Mouse (Mus musculus): ENCODE results near the gene Mvd. TPM values are rescaled to one million over a fixed set of nuclear protein-coding genes. Genes with fewer than 3 reads are reported as not detected.

Mvd gene
- 5.4 to 7.5 TPM (median 6.5 TPM) in 4 replicates for total RNA-seq (2023)

GRCm38 (mm10) chr8:122443262-122444006, at the start of gene Mvd:
Gene Mvd (minus strand): TSS chr8:122443422.

GRCm38 (mm10) chr8:122475580-122476320, 32.5 kb upstream of the Mvd start, which contains the start of the genes Rnf166 and Ctu2:
Gene Rnf166 (minus strand): TSS chr8:122476064.
Gene Ctu2 (plus strand): TSS chr8:122476143.

GRCm38 (mm10) chr8:122460524-122461472, 17.6 kb upstream of the Mvd start, which contains the start of gene Snai3:
Gene Snai3 (minus strand): TSS chr8:122460733.

GRCm38 (mm10) chr8:122432443-122433268, 10.6 kb downstream of the Mvd start, which contains the start of gene Cyba:
Gene Cyba (minus strand): TSS chr8:122432930.

GRCm38 (mm10) chr8:122421376-122422070, 21.7 kb downstream of the Mvd start, which contains the start of gene Il17c:
Gene Il17c (plus strand): TSS chr8:122422020.

Other genes with a start within 250 kb of the Mvd start
- gene Zfpm1, start 161.3 kb downstream of the Mvd start, total RNA-seq (2023), result 15.6 to 24.2 TPM (median 19.0 TPM) in 4 replicates
- gene Trhr2, start 82.7 kb downstream of the Mvd start, total RNA-seq (2023), result not detected in 4 replicates
- 104 to 112 TPM (median 110 TPM) in 4 replicates for gene Zc3h18, start 66.8 kb downstream of the Mvd start, total RNA-seq (2023)
- gene Il17c, start 21.4 kb downstream of the Mvd start, total RNA-seq (2023), result 1.2 to 2.1 TPM (median 1.9 TPM) in 3 of 4 replicates, not detected in the other
- 304 to 323 TPM (median 311 TPM) in 4 replicates for gene Cyba, start 10.5 kb downstream of the Mvd start, total RNA-seq (2023)
- gene Snai3, start 17.3 kb upstream of the Mvd start, total RNA-seq (2023), result 3.0 to 5.5 TPM (median 3.5 TPM) in 4 replicates
- gene Rnf166, start 32.6 kb upstream of the Mvd start, total RNA-seq (2023), result 34.1 to 39.4 TPM (median 36.4 TPM) in 4 replicates
- gene Ctu2, start 32.7 kb upstream of the Mvd start, total RNA-seq (2023), result 60.9 to 70.8 TPM (median 67.0 TPM) in 4 replicates
- 50.5 to 59.6 TPM (median 55.8 TPM) in 4 replicates for gene Piezo1, start 107.9 kb upstream of the Mvd start, total RNA-seq (2023)
- 161 to 179 TPM (median 171 TPM) in 4 replicates for gene Cdt1, start 124.6 kb upstream of the Mvd start, total RNA-seq (2023)
- gene Aprt, start 133.5 kb upstream of the Mvd start, total RNA-seq (2023), result 69.4 to 88.1 TPM (median 84.2 TPM) in 4 replicates
- 25.2 to 31.3 TPM (median 29.0 TPM) in 4 replicates for gene Galns, start 168.0 kb upstream of the Mvd start, total RNA-seq (2023)
- gene Trappc2l, start 168.2 kb upstream of the Mvd start, total RNA-seq (2023), result 48.6 to 53.8 TPM (median 53.0 TPM) in 4 replicates
- gene Pabpn1l, start 179.3 kb upstream of the Mvd start, total RNA-seq (2023), result 0.51 to 0.89 TPM in 2 of 4 replicates, not detected in the others